Mouse (Mus musculus): Measurements from ENCODE around the gene Nmi.

DNA sequence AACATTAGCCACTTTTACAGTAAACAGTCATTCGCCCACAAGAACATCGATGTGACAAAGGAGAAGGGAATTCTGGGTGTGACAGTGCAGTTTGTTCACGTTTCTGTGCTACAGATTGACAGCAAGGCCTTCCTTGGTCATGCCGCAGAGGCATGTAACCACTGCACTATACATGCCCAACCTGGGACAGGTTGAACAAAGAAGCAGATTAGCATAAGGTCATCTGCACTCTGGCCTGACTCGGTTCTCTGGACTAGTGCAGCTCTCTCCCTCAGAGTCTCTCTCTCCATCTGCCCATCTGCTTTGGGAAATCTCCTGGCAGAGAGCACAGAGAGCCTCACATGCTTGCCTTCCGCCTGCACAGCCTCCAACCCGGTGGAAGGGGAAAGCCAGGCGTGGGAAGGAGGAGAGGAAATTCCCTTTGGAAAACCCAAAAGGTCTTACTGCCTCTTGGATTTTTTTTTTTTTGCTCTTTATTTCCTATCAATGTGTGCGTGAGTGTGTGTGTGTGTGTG, 40.1 kb upstream of the Nmi start:
- TF ChIP-seq CTCF (conservative IDR thresholded peaks at IDR 0.05; ENCODE audit: low read length) (no peak), NANOG (IDR thresholded peaks at IDR 0.05; ENCODE audit: borderline replicate concordance, low read length) (no peak), POU5F1 (IDR thresholded peaks at IDR 0.05; ENCODE audit: borderline replicate concordance, low read length) (no peak)

All from E14TG2a.4 (cell line).